Mouse (Mus musculus) MEL (cell line): ENCODE data around the gene Psmb5. TPM values are rescaled to one million over a fixed set of nuclear protein-coding genes. Genes with fewer than 3 reads are reported as not detected.

Experiments
- DNase-seq: peaks from one replicate; pipeline ENCODE4 v3.0.0; 2011; ENCODE audit warnings: low read depth, low spot score
- H3K27ac ChIP-seq: 2 replicates; pipeline ENCODE4 v1.5.1; 2012; ENCODE audit warnings: low read depth, mild to moderate bottlenecking, control low read depth, low read length, moderate library complexity; ENCODE audit not compliant: control insufficient read depth
- H3K27me3 ChIP-seq, 2 experiments: fragments of 150-350 bp in 1 of 2; sonication (generic) in 1 of 2; 2 replicates each; pipeline ENCODE4 v1.6.1; 2012; ENCODE audit warnings: low read length in 2 of 2, mild to moderate bottlenecking in 2 of 2, improper control_type of control experiment in 1 of 2, moderate library complexity in 1 of 2; ENCODE audit not compliant: insufficient read depth in 2 of 2, control insufficient read depth in 1 of 2
- H3K36me3 ChIP-seq, 2 experiments: 2 replicates each; pipeline ENCODE4 v1.6.1; 2012 to 2014; ENCODE audit warnings: low read length in 2 of 2, improper control_type of control experiment in 1 of 2, inconsistent platforms in 1 of 2, mild to moderate bottlenecking in 1 of 2; ENCODE audit not compliant: insufficient read depth in 2 of 2, control insufficient read depth in 1 of 2
- H3K4me1 ChIP-seq, 2 experiments: fragments of 150-350 bp in 1 of 2; sonication (generic) in 1 of 2; 2 replicates each; pipeline ENCODE4 v1.6.1; 2012; ENCODE audit warnings: low read length in 2 of 2, improper control_type of control experiment in 1 of 2, mild to moderate bottlenecking in 1 of 2; ENCODE audit not compliant: insufficient read depth in 2 of 2, control insufficient read depth in 1 of 2
- H3K4me3 ChIP-seq, 2 experiments: fragments of 150-350 bp in 1 of 2; sonication (generic) in 1 of 2; 2 replicates each; pipeline ENCODE4 v1.5.1; 2012; ENCODE audit warnings: low read depth in 2 of 2, low read length in 2 of 2, mild to moderate bottlenecking in 2 of 2, moderate library complexity in 2 of 2, control low read depth in 1 of 2, improper control_type of control experiment in 1 of 2; ENCODE audit not compliant: control insufficient read depth in 1 of 2, insufficient read depth in 1 of 2
- H3K79me2 ChIP-seq: 2 replicates; pipeline ENCODE4 v1.6.1; 2012; ENCODE audit warnings: mild to moderate bottlenecking, low read length, moderate library complexity; ENCODE audit not compliant: control insufficient read depth, poor library complexity, insufficient read depth
- H3K9ac ChIP-seq: 2 replicates; pipeline ENCODE4 v1.6.1; 2012; ENCODE audit warnings: low read depth, mild to moderate bottlenecking, control low read depth, low read length, moderate library complexity; ENCODE audit not compliant: control insufficient read depth, poor library complexity, severe bottlenecking
- H3K9me3 ChIP-seq: fragments of 150-350 bp; sonication (generic); replicated peaks from 2 replicates; pipeline ENCODE4 v1.6.1; 2012; ENCODE audit warnings: mild to moderate bottlenecking, low read length, improper control_type of control experiment, moderate library complexity; ENCODE audit not compliant: insufficient read depth
- BHLHE40 ChIP-seq: IDR thresholded peaks from 2 replicates; pipeline ENCODE4 v1.6.1; 2012; ENCODE audit warnings: low read depth, mild to moderate bottlenecking, inconsistent platforms, low read length, improper control_type of control experiment, borderline replicate concordance
- CHD1 ChIP-seq: IDR thresholded peaks from 2 replicates; pipeline ENCODE4 v1.6.1; 2012; ENCODE audit warnings: low read depth, mild to moderate bottlenecking, inconsistent platforms, low read length, improper control_type of control experiment
- CHD2 ChIP-seq: IDR thresholded peaks from 2 replicates; pipeline ENCODE4 v1.6.1; 2011; ENCODE audit warnings: low read length, improper control_type of control experiment
- CTCF ChIP-seq, 3 experiments: IDR thresholded peaks in 2 of 3; conservative IDR thresholded peaks in 1 of 3; 2 replicates each; pipeline ENCODE4 v1.5.1; 2011 to 2012; ENCODE audit warnings: low read length in 3 of 3, low read depth in 2 of 3, mild to moderate bottlenecking in 2 of 3, improper control_type of control experiment in 1 of 3, inconsistent platforms in 1 of 3, mixed read lengths in 1 of 3, moderate library complexity in 1 of 3; ENCODE audit not compliant: control insufficient read depth in 1 of 3, insufficient read depth in 1 of 3, poor library complexity in 1 of 3, severe bottlenecking in 1 of 3
- ELF1 ChIP-seq: IDR thresholded peaks from 2 replicates; pipeline ENCODE4 v1.6.1; 2014; ENCODE audit warnings: low read depth, mild to moderate bottlenecking, inconsistent platforms, low read length, improper control_type of control experiment, moderate library complexity
- EP300 ChIP-seq, 2 experiments: IDR thresholded peaks; 2 replicates each; pipeline ENCODE4 v1.6.1; 2011; ENCODE audit warnings: improper control_type of control experiment in 2 of 2, low read length in 2 of 2, low read depth in 1 of 2, mild to moderate bottlenecking in 1 of 2
- GABPA ChIP-seq: IDR thresholded peaks from 2 replicates; pipeline ENCODE4 v1.6.1; 2012; ENCODE audit warnings: low read depth, mild to moderate bottlenecking, inconsistent platforms, low read length, improper control_type of control experiment, moderate library complexity
- GATA1 ChIP-seq: IDR thresholded peaks from 2 replicates; pipeline ENCODE4 v1.6.1; 2011; ENCODE audit warnings: low read depth, low read length, improper control_type of control experiment
- KAT2A ChIP-seq: conservative IDR thresholded peaks from 2 replicates; pipeline ENCODE4 v1.6.1; 2012; ENCODE audit warnings: low read depth, low read length, improper control_type of control experiment, inconsistent platforms
- MAX ChIP-seq: IDR thresholded peaks from 2 replicates; pipeline ENCODE4 v1.6.1; 2011; ENCODE audit warnings: low read length, improper control_type of control experiment
- MEF2A ChIP-seq: IDR thresholded peaks from 2 replicates; pipeline ENCODE4 v1.6.1; 2014; ENCODE audit warnings: low read depth, mild to moderate bottlenecking, inconsistent platforms, low read length, improper control_type of control experiment; ENCODE audit not compliant: poor library complexity, insufficient replicate concordance, severe bottlenecking; ENCODE audit errors: extremely low read depth
- MXI1 ChIP-seq: IDR thresholded peaks from 2 replicates; pipeline ENCODE4 v1.6.1; 2011; ENCODE audit warnings: mild to moderate bottlenecking, low read depth, low read length, improper control_type of control experiment
- NELFE ChIP-seq: IDR thresholded peaks from 2 replicates; pipeline ENCODE4 v1.6.1; 2011; ENCODE audit warnings: low read depth, low read length, improper control_type of control experiment
- NRF1 ChIP-seq: IDR thresholded peaks from 2 replicates; pipeline ENCODE4 v1.6.1; 2014; ENCODE audit warnings: low read depth, mild to moderate bottlenecking, inconsistent platforms, low read length, improper control_type of control experiment, moderate library complexity; ENCODE audit not compliant: poor library complexity, insufficient read depth, severe bottlenecking
- POLR2AphosphoS5 ChIP-seq: IDR thresholded peaks from 2 replicates; pipeline ENCODE4 v1.6.1; 2012; ENCODE audit warnings: low read depth, borderline replicate concordance, mild to moderate bottlenecking, inconsistent platforms, low read length, moderate library complexity, mixed read lengths
- RAD21 ChIP-seq: IDR thresholded peaks from 2 replicates; pipeline ENCODE4 v1.6.1; 2011; ENCODE audit warnings: mild to moderate bottlenecking, low read depth, low read length, improper control_type of control experiment
- SIN3A ChIP-seq: IDR thresholded peaks from 2 replicates; pipeline ENCODE4 v1.6.1; 2012; ENCODE audit warnings: low read length, improper control_type of control experiment, inconsistent platforms
- SMC3 ChIP-seq: IDR thresholded peaks from 2 replicates; pipeline ENCODE4 v1.6.1; 2011; ENCODE audit warnings: low read depth, low read length, improper control_type of control experiment
- UBTF ChIP-seq: IDR thresholded peaks from 2 replicates; pipeline ENCODE4 v1.6.1; 2012; ENCODE audit warnings: low read depth, mild to moderate bottlenecking, inconsistent platforms, low read length, improper control_type of control experiment, moderate library complexity, borderline replicate concordance; ENCODE audit not compliant: insufficient read depth
- USF2 ChIP-seq, 2 experiments: IDR thresholded peaks; 2 replicates each; pipeline ENCODE4 v1.6.1; 2011 to 2012; ENCODE audit warnings: improper control_type of control experiment in 2 of 2, low read length in 2 of 2, borderline replicate concordance in 1 of 2, inconsistent platforms in 1 of 2, low read depth in 1 of 2, mild to moderate bottlenecking in 1 of 2; ENCODE audit not compliant: insufficient read depth in 1 of 2
- ZC3H11A ChIP-seq: IDR thresholded peaks from 2 replicates; pipeline ENCODE4 v1.6.1; 2012; ENCODE audit warnings: low read depth, mild to moderate bottlenecking, inconsistent platforms, low read length, improper control_type of control experiment
- ZKSCAN1 ChIP-seq: IDR thresholded peaks from 2 replicates; pipeline ENCODE4 v1.6.1; 2012; ENCODE audit warnings: low read depth, mild to moderate bottlenecking, inconsistent platforms, low read length, improper control_type of control experiment, moderate library complexity
- ZMIZ1 ChIP-seq: IDR thresholded peaks from 2 replicates; pipeline ENCODE4 v1.6.1; 2012; ENCODE audit warnings: low read depth, mild to moderate bottlenecking, inconsistent platforms, low read length, improper control_type of control experiment, moderate library complexity
- ZNF384 ChIP-seq: IDR thresholded peaks from 2 replicates; pipeline ENCODE4 v1.6.1; 2012; ENCODE audit warnings: low read depth, mild to moderate bottlenecking, inconsistent platforms, low read length, improper control_type of control experiment
- polyA plus RNA-seq, 2 experiments: library from polyadenylated mRNA; stranded (reverse) in 1 of 2; unstranded in 1 of 2; fragments of >175 nt in 1 of 2; fragments of >200 nt in 1 of 2; gene quantifications; 2 replicates each; pipeline versions ENCODE4 v1.2.1 to v1.2.4; 2012; ENCODE audit warnings: low replicate concordance in 2 of 2, low read depth in 1 of 2; ENCODE audit not compliant: insufficient read length in 2 of 2, insufficient read depth in 1 of 2, missing spikeins in 1 of 2
- total RNA-seq: library from RNA; depleted of rRNA; stranded (reverse); fragments of 300-350 nt; gene quantifications from 2 replicates; pipeline ENCODE4 v1.2.3, GENCODE M21; 2012

Gene Psmb5
- total and polyA plus RNA-seq, 3 experiments: 305 to 546 (median 318) TPM

GRCm38 (mm10) chr14:54597084-54597483 lies 20.7 kb downstream of the Psmb5 start:
- no peaks in the 10 kb centered on the region for H3K9me3 ChIP-seq
- TF ChIP-seq SMC3 (peak; percentile 30), ZKSCAN1 (no peak), RAD21 (peak; percentile 22), ZC3H11A (peak; percentile 27), CTCF (IDR thresholded peaks at IDR 0.05 in 2 of 3, conservative IDR thresholded peaks at IDR 0.05 in 1 of 3; ENCODE audit: control insufficient read depth in 1 of 3, insufficient read depth in 1 of 3, low read depth in 2 of 3, low read length in 3 of 3, poor library complexity in 1 of 3, severe bottlenecking in 1 of 3) (peak; percentile 41 to 57 (median 46); a peak in 5 of 6 replicates), GABPA (no peak)
- no peak overlapping the region for H3K4me3 ChIP-seq
- no peaks in the 10 kb centered on the region for H3K79me2 ChIP-seq
- H3K27ac ChIP-seq: no peak overlapping the region
- DNase-seq: no peak
- H3K36me3 ChIP-seq: peaks cover 0 to 13% of the 10 kb centered on the region in 2 experiments; a peak in 2 of 4 replicates
- peaks cover 4 to 23% of the 10 kb centered on the region in 2 experiments for H3K4me1 ChIP-seq
- H3K9ac ChIP-seq: no peak overlapping the region
- H3K27me3 ChIP-seq: no peaks in the 10 kb centered on the region

DNA sequence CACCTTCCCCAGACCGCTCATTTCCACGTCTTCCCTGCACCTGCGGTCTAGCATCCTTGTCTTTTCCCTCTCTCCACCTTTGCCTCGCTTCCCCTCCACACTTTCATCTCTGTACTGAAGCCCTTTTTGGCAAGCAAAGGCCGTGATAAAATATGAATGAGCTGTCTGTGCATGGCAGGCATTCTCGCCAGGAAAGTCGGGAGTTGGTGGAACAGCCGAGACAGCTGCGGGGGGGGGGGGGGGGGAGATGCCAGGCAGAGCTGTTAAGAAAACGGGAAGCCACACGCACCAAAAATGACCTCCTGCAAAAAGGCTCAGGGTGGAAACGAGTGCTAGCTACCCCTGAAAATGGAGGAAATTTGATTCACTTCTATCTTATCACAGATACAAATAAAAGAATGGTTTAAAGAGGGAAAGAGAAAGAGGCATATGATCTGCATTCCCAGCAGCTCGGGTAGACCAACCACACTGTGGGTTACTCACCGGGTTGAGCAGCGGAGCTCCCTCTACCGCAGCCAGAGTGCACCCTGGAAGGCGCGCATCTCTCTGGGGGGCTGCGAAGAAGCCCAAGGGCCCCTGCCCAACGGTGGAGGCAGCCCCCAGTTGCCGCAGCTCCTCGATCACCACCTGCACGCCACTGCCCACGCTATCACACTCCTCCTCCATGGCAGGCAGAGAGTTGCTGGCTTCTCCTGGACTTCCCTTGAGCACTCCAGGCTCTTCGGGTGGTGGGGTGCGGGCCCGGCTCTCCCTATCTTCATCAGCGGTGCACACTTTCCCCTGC lies 23.0 kb downstream of the Psmb5 start:
- Histone ChIP-seq H3K9ac (no peak overlapping the region), H3K9me3 (no peaks in the 10 kb centered on the region), H3K79me2 (no peaks in the 10 kb centered on the region), H3K4me1 (peaks cover 3 to 19% of the 10 kb centered on the region in 2 experiments)
- TF ChIP-seq ELF1 (no peak), MXI1 (no peak), ZMIZ1 (no peak), EP300 (IDR thresholded peaks at IDR 0.05; ENCODE audit: low read depth in 1 of 2, low read length in 2 of 2) (no peak), CHD2 (no peak), NELFE (no peak), GABPA (no peak), ZKSCAN1 (no peak), UBTF (no peak), BHLHE40 (no peak), MAX (no peak), KAT2A (no peak), NRF1 (no peak), ZNF384 (no peak), MEF2A (no peak), POLR2AphosphoS5 (no peak), SIN3A (no peak), CHD1 (no peak), USF2 (IDR thresholded peaks at IDR 0.05; ENCODE audit: borderline replicate concordance in 1 of 2, insufficient read depth in 1 of 2, low read depth in 1 of 2, low read length in 2 of 2) (no peak), GATA1 (no peak)
- TF ChIP-seq, all 39 proteins: peak for 0
- H3K27me3 ChIP-seq: no peaks in the 10 kb centered on the region
- DNase-seq: no peak
- no peak overlapping the region for H3K27ac ChIP-seq
- H3K4me3 ChIP-seq: no peak overlapping the region
- H3K36me3 ChIP-seq: peaks cover 0 to 8% of the 10 kb centered on the region in 2 experiments; a peak in 2 of 4 replicates
